Mouse (Mus musculus) c-Kit-positive CD71-positive TER-119-negative erythroid progenitor cells, embryonic 14.5 days (primary cell): ENCODE results near the gene Rsad1.

Source experiments
- DNase-seq: peaks from one replicate; pipeline ENCODE4 v3.0.0-alpha.2; 2013; ENCODE audit warnings: low read depth

Rsad1 gene

GRCm38 (mm10) chr11:94548041-94548784 lies 842 bp downstream of the Rsad1 start:
- no peak for DNase-seq

GRCm38 (mm10) chr11:94547271-94547670 lies 1.8 kb downstream of the Rsad1 start:
- DNase-seq, result no peak

- DNase-seq, result no peak
Observed at GRCm38 (mm10) chr11:94546381-94546780, 2.7 kb downstream of the Rsad1 start.

GRCm38 (mm10) chr11:94544422-94544821 lies 4.6 kb downstream of the Rsad1 start:
- DNase-seq, result no peak

GRCm38 (mm10) chr11:94543932-94544331 lies 5.1 kb downstream of the Rsad1 start:
- peak; percentile 22 for DNase-seq

GRCm38 (mm10) chr11:94543344-94543743 lies 5.7 kb downstream of the Rsad1 start:
- no peak for DNase-seq

- DNase-seq, result no peak
Observed at GRCm38 (mm10) chr11:94542400-94542799, 6.7 kb downstream of the Rsad1 start.

GRCm38 (mm10) chr11:94539761-94540160 lies 9.3 kb downstream of the Rsad1 start:
- no peak for DNase-seq

GRCm38 (mm10) chr11:94538733-94539292 lies 10.2 kb downstream of the Rsad1 start:
- no peak for DNase-seq

GRCm38 (mm10) chr11:94533171-94533570 lies 15.9 kb downstream of the Rsad1 start:
- DNase-seq, result no peak

GRCm38 (mm10) chr11:94528879-94529278 lies 20.2 kb downstream of the Rsad1 start:
- DNase-seq, result no peak

GRCm38 (mm10) chr11:94526171-94526879 lies 22.7 kb downstream of the Rsad1 start:
- no peak for DNase-seq

GRCm38 (mm10) chr11:94521219-94521843 lies 27.7 kb downstream of the Rsad1 start, which contains the start of gene Mycbpap:
Gene Mycbpap (minus strand): TSS chr11:94521742.
- peak; percentile 19 for DNase-seq

- no peak for DNase-seq
Observed at GRCm38 (mm10) chr11:94513452-94513851, 35.6 kb downstream of the Rsad1 start.

- no peak for DNase-seq
Observed at GRCm38 (mm10) chr11:94508976-94509375, 40.1 kb downstream of the Rsad1 start.

- DNase-seq, result no peak
Observed at GRCm38 (mm10) chr11:94501482-94501881, 47.6 kb downstream of the Rsad1 start.

GRCm38 (mm10) chr11:94500362-94500761 lies 48.7 kb downstream of the Rsad1 start:
- no peak for DNase-seq

- no peak for DNase-seq
Observed at GRCm38 (mm10) chr11:94499661-94500152, 49.3 kb downstream of the Rsad1 start, which contains the start of gene Epn3. Gene Epn3 (minus strand): TSS chr11:94499974.

GRCm38 (mm10) chr11:94499035-94499434 lies 50.0 kb downstream of the Rsad1 start:
- no peak for DNase-seq

GRCm38 (mm10) chr11:94498093-94498996 lies 50.7 kb downstream of the Rsad1 start:
- DNase-seq, result no peak

GRCm38 (mm10) chr11:94495415-94495814 lies 53.6 kb downstream of the Rsad1 start:
- no peak for DNase-seq
